Mouse (Mus musculus) limb, embryonic 13.5 days (tissue): ENCODE measurements around the gene Pla2g15. TPM values are rescaled to one million over a fixed set of nuclear protein-coding genes. Genes with fewer than 3 reads are reported as not detected.

ENCODE experiments used
- ATAC-seq: fragments of 200-750 bp; cut with Nextera tagmentation; 2 replicates; pipeline ENCODE4 v1.8.0; 2017; ENCODE audit warnings: low read depth, moderate number of reproducible peaks, moderate TSS enrichment; ENCODE audit not compliant: low FRiP score
- H3K27ac ChIP-seq: fragments of 300-500 bp; sonication (generic); 2 replicates; pipeline ENCODE4 v1.5.1; 2015; ENCODE audit warnings: inconsistent platforms, mild to moderate bottlenecking, moderate library complexity
- H3K27me3 ChIP-seq: fragments of 300-500 bp; sonication (generic); 2 replicates; pipeline ENCODE4 v1.6.1; 2015; ENCODE audit warnings: mild to moderate bottlenecking, inconsistent platforms
- H3K36me3 ChIP-seq: fragments of 300-500 bp; sonication (generic); 2 replicates; pipeline ENCODE4 v1.6.1; 2015; ENCODE audit warnings: inconsistent platforms, mild to moderate bottlenecking, moderate library complexity
- H3K4me1 ChIP-seq: fragments of 300-500 bp; sonication (generic); 2 replicates; pipeline ENCODE4 v1.6.1; 2015; ENCODE audit warnings: inconsistent platforms
- H3K4me2 ChIP-seq: fragments of 300-500 bp; sonication (generic); replicated peaks from 2 replicates; pipeline ENCODE4 v1.6.1; 2015; ENCODE audit warnings: inconsistent platforms, mild to moderate bottlenecking, moderate library complexity
- H3K4me3 ChIP-seq: fragments of 300-500 bp; sonication (generic); 2 replicates; pipeline ENCODE4 v1.5.1; 2015; ENCODE audit warnings: moderate library complexity, mild to moderate bottlenecking, inconsistent platforms
- H3K9ac ChIP-seq: fragments of 300-500 bp; sonication (generic); 2 replicates; pipeline ENCODE4 v1.6.1; 2015; ENCODE audit warnings: mild to moderate bottlenecking, inconsistent platforms
- H3K9me3 ChIP-seq: fragments of 300-500 bp; sonication (generic); 2 replicates; pipeline ENCODE4 v1.6.1; 2016; ENCODE audit warnings: inconsistent platforms
- WGBS: fragments of 180-500 bp; shearing (Covaris S2); methylation state at CpG from one replicate; pipeline ENCODE4 v1.1.7; 2015; 5-methylcytosine and 5-hydroxymethylcytosine counted together
- polyA plus RNA-seq: library from polyadenylated mRNA; unstranded; fragments of >200 nt; fragmentation: Nextera tagmentation; extraction: Ambion mirVana; gene quantifications from 2 replicates; pipeline ENCODE4 v1.2.1, GENCODE M21; 2015

Gene Pla2g15
- polyA plus RNA-seq, 1 experiment from 2014 or later = 19.6 TPM

- Histone ChIP-seq H3K4me3 (peak overlapping the region; percentile 78), H3K4me2 (peak overlapping the region; percentile 75), H3K9me3 (no peaks in the 10 kb centered on the region), H3K27me3 (no peaks in the 10 kb centered on the region), H3K27ac (no peak overlapping the region), H3K4me1 (peaks cover 13% of the 10 kb centered on the region), H3K9ac (peak overlapping the region; percentile 79), H3K36me3 (peaks cover 21% of the 10 kb centered on the region)
- WGBS = 77% methylated on average over 9 of the region's 9 CpGs
- ATAC-seq = no peak
Observed at GRCm38 (mm10) chr8:106151041-106151440, 842 bp downstream of the Pla2g15 start.

GRCm38 (mm10) chr8:106152876-106153275 is 2.7 kb downstream of the Pla2g15 start:
- Histone ChIP-seq H3K9me3 (no peaks in the 10 kb centered on the region), H3K4me3 (no peak overlapping the region), H3K4me2 (no peak overlapping the region), H3K27ac (no peak overlapping the region), H3K9ac (no peak overlapping the region), H3K36me3 (peaks cover 27% of the 10 kb centered on the region), H3K27me3 (no peaks in the 10 kb centered on the region), H3K4me1 (peaks cover 13% of the 10 kb centered on the region)
- 84% methylated on average over 4 of the region's 4 CpGs for WGBS
- ATAC-seq = no peak

- Histone ChIP-seq H3K27me3 (no peaks in the 10 kb centered on the region), H3K4me2 (no peak overlapping the region), H3K4me1 (no peaks in the 10 kb centered on the region), H3K9me3 (no peaks in the 10 kb centered on the region), H3K36me3 (peaks cover 66% of the 10 kb centered on the region), H3K9ac (no peak overlapping the region), H3K27ac (no peak overlapping the region), H3K4me3 (no peak overlapping the region)
- ATAC-seq = no peak
- 97% methylated on average over 1 of the region's 1 CpGs for WGBS
Observed at GRCm38 (mm10) chr8:106157419-106157818, 7.2 kb downstream of the Pla2g15 start.

- no peak for ATAC-seq
- Histone ChIP-seq H3K4me1 (no peaks in the 10 kb centered on the region), H3K36me3 (peaks cover 75% of the 10 kb centered on the region), H3K4me2 (no peak overlapping the region), H3K9ac (no peak overlapping the region), H3K27me3 (no peaks in the 10 kb centered on the region), H3K4me3 (no peak overlapping the region), H3K9me3 (no peaks in the 10 kb centered on the region), H3K27ac (no peak overlapping the region)
- WGBS = 87% methylated on average over 10 of the region's 10 CpGs
Observed at GRCm38 (mm10) chr8:106158381-106158780, 8.2 kb downstream of the Pla2g15 start.

GRCm38 (mm10) chr8:106159876-106160275 is 9.7 kb downstream of the Pla2g15 start:
- WGBS = 86% methylated on average over 6 of the region's 6 CpGs
- no peak overlapping the region for H3K4me2 ChIP-seq
- H3K36me3 ChIP-seq = peaks cover 76% of the 10 kb centered on the region
- no peaks in the 10 kb centered on the region for H3K9me3 ChIP-seq
- no peaks in the 10 kb centered on the region for H3K4me1 ChIP-seq
- ATAC-seq = no peak
- no peak overlapping the region for H3K9ac ChIP-seq
- no peaks in the 10 kb centered on the region for H3K27me3 ChIP-seq
- H3K27ac ChIP-seq = no peak overlapping the region
- H3K4me3 ChIP-seq = no peak overlapping the region

- H3K27ac ChIP-seq = no peak overlapping the region
- no peak overlapping the region for H3K4me3 ChIP-seq
- H3K4me1 ChIP-seq = 0 out of 2 replicates have a peak, but pooled peaks cover 3% of the 10 kb centered on the region
- peaks cover 57% of the 10 kb centered on the region for H3K36me3 ChIP-seq
- 89% methylated on average over 9 of the region's 9 CpGs for WGBS
- H3K9me3 ChIP-seq = no peaks in the 10 kb centered on the region
- no peak for ATAC-seq
- no peak overlapping the region for H3K4me2 ChIP-seq
- H3K27me3 ChIP-seq = no peaks in the 10 kb centered on the region
- H3K9ac ChIP-seq = no peak overlapping the region
Observed at GRCm38 (mm10) chr8:106163251-106163650, 13.1 kb downstream of the Pla2g15 start.

- H3K36me3 ChIP-seq = peaks cover 42% of the 10 kb centered on the region
- H3K4me2 ChIP-seq = no peak overlapping the region
- no peaks in the 10 kb centered on the region for H3K9me3 ChIP-seq
- H3K9ac ChIP-seq = no peak overlapping the region
- no peaks in the 10 kb centered on the region for H3K27me3 ChIP-seq
- WGBS = 52% methylated on average over 4 of the region's 4 CpGs
- H3K4me3 ChIP-seq = no peak overlapping the region
- no peak for ATAC-seq
- H3K27ac ChIP-seq = no peak overlapping the region
- peaks cover 14% of the 10 kb centered on the region; the same call in 1 of the 2 replicates for H3K4me1 ChIP-seq
Observed at GRCm38 (mm10) chr8:106165460-106165859, 15.3 kb downstream of the Pla2g15 start.

GRCm38 (mm10) chr8:106168356-106169016 is 18.3 kb downstream of the Pla2g15 start, which contains the start of gene Slc7a6:
Gene Slc7a6 (plus strand): TSS chr8:106168857.
- no peaks in the 10 kb centered on the region for H3K9me3 ChIP-seq
- H3K9ac ChIP-seq = peak within 1 kb of the TSS; percentile 90
- H3K4me2 ChIP-seq = peak within 1 kb of the TSS; percentile 93
- peaks cover 14% of the 10 kb centered on the region; the same call in 1 of the 2 replicates for H3K4me1 ChIP-seq
- no peaks in the 10 kb centered on the region for H3K27me3 ChIP-seq
- WGBS = 1% methylated on average over 48 of the region's 59 CpGs
- peaks cover 12% of the 10 kb centered on the region for H3K36me3 ChIP-seq
- H3K4me3 ChIP-seq = peak within 1 kb of the TSS; percentile 81
- ATAC-seq = peak; percentile 86
- peak within 1 kb of the TSS; percentile 89 for H3K27ac ChIP-seq

- Histone ChIP-seq H3K9ac (peak overlapping the region; percentile 90), H3K27ac (peak overlapping the region; percentile 89), H3K4me3 (peak overlapping the region; percentile 81), H3K4me1 (peaks cover 14% of the 10 kb centered on the region; the same call in 1 of the 2 replicates), H3K27me3 (no peaks in the 10 kb centered on the region), H3K36me3 (peaks cover 4% of the 10 kb centered on the region), H3K9me3 (no peaks in the 10 kb centered on the region), H3K4me2 (peak overlapping the region; percentile 93)
- under 1% methylated on average over 54 of the region's 54 CpGs for WGBS
- peak; percentile 72 for ATAC-seq
Observed at GRCm38 (mm10) chr8:106169017-106169933, 19.1 kb downstream of the Pla2g15 start.

GRCm38 (mm10) chr8:106169934-106170480 is 19.8 kb downstream of the Pla2g15 start:
- no peak for ATAC-seq
- H3K36me3 ChIP-seq = no peaks in the 10 kb centered on the region; the same call in 1 of the 2 replicates
- WGBS = 26% methylated on average over 6 of the region's 6 CpGs
- no peaks in the 10 kb centered on the region for H3K9me3 ChIP-seq
- peaks cover 14% of the 10 kb centered on the region; the same call in 1 of the 2 replicates for H3K4me1 ChIP-seq
- peak overlapping the region; percentile 93 for H3K4me2 ChIP-seq
- H3K4me3 ChIP-seq = peak overlapping the region; percentile 81
- peak overlapping the region; percentile 90 for H3K9ac ChIP-seq
- H3K27me3 ChIP-seq = no peaks in the 10 kb centered on the region
- no peak overlapping the region for H3K27ac ChIP-seq

GRCm38 (mm10) chr8:106173566-106173965 is 23.4 kb downstream of the Pla2g15 start:
- H3K9ac ChIP-seq = no peak overlapping the region
- H3K27ac ChIP-seq = no peak overlapping the region
- no peak overlapping the region for H3K4me3 ChIP-seq
- no peak for ATAC-seq
- H3K9me3 ChIP-seq = no peaks in the 10 kb centered on the region
- 88% methylated on average over 3 of the region's 3 CpGs for WGBS
- H3K36me3 ChIP-seq = no peaks in the 10 kb centered on the region
- H3K4me1 ChIP-seq = peaks cover 28% of the 10 kb centered on the region
- H3K27me3 ChIP-seq = no peaks in the 10 kb centered on the region
- H3K4me2 ChIP-seq = no peak overlapping the region

- peaks cover 10% of the 10 kb centered on the region for H3K36me3 ChIP-seq
- WGBS = 14% methylated on average over 1 of the region's 1 CpGs
- H3K27ac ChIP-seq = no peak overlapping the region
- H3K4me3 ChIP-seq = no peak overlapping the region
- no peak overlapping the region for H3K9ac ChIP-seq
- no peaks in the 10 kb centered on the region for H3K27me3 ChIP-seq
- peaks cover 19% of the 10 kb centered on the region for H3K4me1 ChIP-seq
- H3K9me3 ChIP-seq = no peaks in the 10 kb centered on the region
- peak; percentile 59; the same call in 1 of the 2 replicates for ATAC-seq
- no peak overlapping the region for H3K4me2 ChIP-seq
Observed at GRCm38 (mm10) chr8:106176891-106177290, 26.7 kb downstream of the Pla2g15 start.
